ENCODE assay signal across 17 mouse cellular contexts in genomic region chr16:11567594-11567993, GRCm38 (mm10).
DNase-seq lines count a peak whose midpoint lies in the region; ATAC-seq and TF ChIP-seq lines count a peak whose summit lies in the region.
"Had no signal": no experiment of that assay in that cellular context is flagged by ENCODE, and none has a peak within 500 bp of the region (broad histone marks: within the 10 kb centered on the region; RNA-seq: fewer than 3 reads in every experiment).

No protein-coding gene starts in this region.

- H3K9ac ChIP-seq in liver, embryonic 13.5 days = no peak overlapping the region
- no peak overlapping the region for H3K9ac ChIP-seq in intestine, embryonic 14.5 days (ENCODE audit: low read length)
- H3K9ac ChIP-seq in intestine, postnatal 0 days (ENCODE audit: low read depth, low read length) = no peak overlapping the region
- H3K9ac ChIP-seq in stomach, embryonic 16.5 days (ENCODE audit: low read length) = 0 out of 2 replicates have a peak overlapping the region, but pooled peaks have one; percentile 11
- H3K9ac ChIP-seq: embryonic facial prominence, embryonic 13.5 days; forebrain, embryonic 13.5 days; forebrain, postnatal 0 days; heart, embryonic 13.5 days had no signal

- DNase-seq in liver, embryonic 13.5 days = no peak
- no peak for DNase-seq in liver
- DNase-seq in intestine, embryonic 14.5 days (ENCODE audit: low spot score) = no peak
- no peak for DNase-seq in lung, postnatal 4 days
- no peak for DNase-seq in adrenal gland, adult 8-10 months
- DNase-seq: adrenal gland, postnatal 25 days; cerebellum, adult 18-20 months; cerebellum, adult 9-11 months; cerebellum, postnatal 36 days; forebrain, postnatal 0 days; heart, postnatal 36 days had no signal

- H3K27ac ChIP-seq in liver, embryonic 13.5 days = no peak overlapping the region
- no peak overlapping the region for H3K27ac ChIP-seq in intestine, embryonic 14.5 days (ENCODE audit: low read depth)
- peak overlapping the region; percentile 80 for H3K27ac ChIP-seq in intestine, postnatal 0 days (ENCODE audit: low read depth, low read length)
- H3K27ac ChIP-seq in stomach, embryonic 16.5 days (ENCODE audit: low read length) = peak overlapping the region; percentile 54; the same call in 1 of the 2 replicates
- H3K27ac ChIP-seq: embryonic facial prominence, embryonic 13.5 days; forebrain, embryonic 13.5 days; gastrocnemius, adult 2 months; heart, embryonic 13.5 days had no signal

- no peaks in the 10 kb centered on the region for H3K27me3 ChIP-seq in liver, embryonic 13.5 days
- H3K27me3 ChIP-seq in intestine, embryonic 14.5 days (replicated peaks; ENCODE audit: control insufficient read depth, insufficient read depth, low read length) = no peaks in the 10 kb centered on the region
- no peaks in the 10 kb centered on the region for H3K27me3 ChIP-seq in intestine, postnatal 0 days (replicated peaks; ENCODE audit: control insufficient read depth, insufficient read depth, low read length)
- H3K27me3 ChIP-seq in stomach, embryonic 16.5 days (ENCODE audit: control insufficient read depth, insufficient read depth, low read length) = no peaks in the 10 kb centered on the region
- H3K27me3 ChIP-seq: embryonic facial prominence, embryonic 13.5 days; forebrain, embryonic 13.5 days; heart, embryonic 13.5 days had no signal

- H3K36me3 ChIP-seq in liver, embryonic 13.5 days = no peaks in the 10 kb centered on the region
- no peaks in the 10 kb centered on the region for H3K36me3 ChIP-seq in intestine, embryonic 14.5 days (ENCODE audit: control insufficient read depth, insufficient read depth, low read length)
- H3K36me3 ChIP-seq in intestine, postnatal 0 days (ENCODE audit: control insufficient read depth, insufficient read depth) = no peaks in the 10 kb centered on the region; the same call in 1 of the 2 replicates
- no peaks in the 10 kb centered on the region for H3K36me3 ChIP-seq in stomach, embryonic 16.5 days (ENCODE audit: control insufficient read depth, insufficient read depth, low read length)

- no peak overlapping the region for H3K4me2 ChIP-seq in liver, embryonic 13.5 days
- no peak overlapping the region for H3K4me2 ChIP-seq in intestine, embryonic 14.5 days (ENCODE audit: low read length)
- no peak overlapping the region for H3K4me2 ChIP-seq in intestine, postnatal 0 days (replicated peaks; ENCODE audit: low read depth)
- H3K4me2 ChIP-seq in stomach, embryonic 16.5 days (ENCODE audit: low read depth, low read length) = no peak overlapping the region
- H3K4me2 ChIP-seq: embryonic facial prominence, embryonic 13.5 days; forebrain, embryonic 13.5 days; heart, embryonic 13.5 days had no signal

- WGBS in liver, embryonic 13.5 days (ENCODE audit: insufficient replicate concordance) = 54% methylated on average over 3 of the region's 3 CpGs
- 68% methylated on average over 3 of the region's 3 CpGs for WGBS in intestine, embryonic 14.5 days
- 44% methylated on average over 3 of the region's 3 CpGs for WGBS in intestine, postnatal 0 days
- WGBS in stomach, embryonic 16.5 days = 59% methylated on average over 3 of the region's 3 CpGs

- H3K4me1 ChIP-seq in liver, embryonic 13.5 days (replicated peaks) = peaks cover 3% of the 10 kb centered on the region; the same call in 1 of the 2 replicates
- no peaks in the 10 kb centered on the region; the same call in 1 of the 2 replicates for H3K4me1 ChIP-seq in intestine, embryonic 14.5 days (replicated peaks; ENCODE audit: control insufficient read depth, insufficient read depth, low read length)
- H3K4me1 ChIP-seq in intestine, postnatal 0 days (replicated peaks; ENCODE audit: control insufficient read depth, insufficient read depth, low read length) = peaks cover 5% of the 10 kb centered on the region; the same call in 1 of the 2 replicates
- no peaks in the 10 kb centered on the region for H3K4me1 ChIP-seq in stomach, embryonic 16.5 days (ENCODE audit: control insufficient read depth, insufficient read depth, low read length)
- H3K4me1 ChIP-seq: forebrain, embryonic 13.5 days had no signal

- peak; percentile 32 for TF ChIP-seq CTCF in intestine, postnatal 0 days (IDR thresholded peaks at IDR 0.05; ENCODE audit: low read depth)

- no peak overlapping the region for H3K4me3 ChIP-seq in liver, embryonic 13.5 days (replicated peaks)
- H3K4me3 ChIP-seq in intestine, embryonic 14.5 days (ENCODE audit: low read depth, low read length) = no peak overlapping the region
- no peak overlapping the region for H3K4me3 ChIP-seq in intestine, postnatal 0 days (ENCODE audit: low read depth, low read length)
- H3K4me3 ChIP-seq in stomach, embryonic 16.5 days (replicated peaks; ENCODE audit: low read length) = no peak overlapping the region
- H3K4me3 ChIP-seq: embryonic facial prominence, embryonic 13.5 days; forebrain, embryonic 13.5 days; gastrocnemius, adult 2 months; heart, embryonic 13.5 days had no signal

- 0 out of 2 replicates have a peak, but pooled peaks have one; percentile 23 for ATAC-seq in liver, embryonic 13.5 days (ENCODE audit: low read depth)
- peak; percentile 70 for ATAC-seq in intestine, embryonic 14.5 days (replicated peaks; ENCODE audit: low FRiP score, low TSS enrichment, low read depth)
- ATAC-seq in intestine, postnatal 0 days = peak; percentile 93
- peak; percentile 79 for ATAC-seq in stomach, embryonic 16.5 days (ENCODE audit: insufficient read depth, low FRiP score)
- ATAC-seq: forebrain, embryonic 13.5 days; forebrain, postnatal 0 days had no signal

- no peaks in the 10 kb centered on the region for H3K9me3 ChIP-seq in liver, embryonic 13.5 days (replicated peaks)
- H3K9me3 ChIP-seq in intestine, embryonic 14.5 days (ENCODE audit: control insufficient read depth, low read length) = no peaks in the 10 kb centered on the region
- no peaks in the 10 kb centered on the region for H3K9me3 ChIP-seq in intestine, postnatal 0 days (ENCODE audit: control insufficient read depth)
- no peaks in the 10 kb centered on the region for H3K9me3 ChIP-seq in stomach, embryonic 16.5 days (replicated peaks; ENCODE audit: control insufficient read depth, low read length)
- H3K9me3 ChIP-seq: embryonic facial prominence, embryonic 13.5 days; forebrain, embryonic 13.5 days; heart, embryonic 13.5 days had no signal

Comparison
In these comparisons a context has a peak if more than half of its experiments do, and no peak if none do; other contexts are left out.
1. H3K27ac ChIP-seq: peak in intestine, postnatal 0 days (single experiment) and stomach, embryonic 16.5 days (single experiment); none in liver, embryonic 13.5 days (single experiment) and intestine, embryonic 14.5 days (single experiment).
2. ATAC-seq: peak in every context shown above with its lines; median percentile 93 in intestine, postnatal 0 days; 79 in stomach, embryonic 16.5 days; 70 in intestine, embryonic 14.5 days; 23 in liver, embryonic 13.5 days.